In genomic region chr7:68264531-68264930, GRCm38 (mm10) we compare ENCODE assay signal across 8 mouse cellular contexts. TPM values are rescaled to one million over a fixed set of nuclear protein-coding genes. Genes with fewer than 3 reads are reported as not detected.
DNase-seq lines count a peak whose midpoint lies in the region; ATAC-seq lines count a peak whose summit lies in the region.

No protein-coding gene starts in this region.

- H3K27me3 ChIP-seq in heart, embryonic 14.5 days (ENCODE audit: control insufficient read depth, insufficient read depth, low read length): no peaks in the 10 kb centered on the region
- H3K27me3 ChIP-seq in kidney, embryonic 15.5 days: no peaks in the 10 kb centered on the region; the same call in 1 of the 2 replicates
- no peaks in the 10 kb centered on the region for H3K27me3 ChIP-seq in limb, embryonic 11.5 days (ENCODE audit: control insufficient read depth, insufficient read depth, low read length)
- H3K27me3 ChIP-seq in midbrain, embryonic 14.5 days (ENCODE audit: control insufficient read depth, insufficient read depth, low read length): peaks cover 2% of the 10 kb centered on the region; the same call in 1 of the 2 replicates

- 13% methylated on average over 14 of the region's 14 CpGs for WGBS in heart, embryonic 14.5 days
- 5% methylated on average over 14 of the region's 14 CpGs for WGBS in kidney, embryonic 15.5 days
- WGBS in limb, embryonic 11.5 days: 18% methylated on average over 14 of the region's 14 CpGs
- 14% methylated on average over 14 of the region's 14 CpGs for WGBS in midbrain, embryonic 14.5 days

- H3K9me3 ChIP-seq in heart, embryonic 14.5 days (ENCODE audit: control insufficient read depth, low read length): 0 out of 2 replicates have a peak, but pooled peaks cover 6% of the 10 kb centered on the region
- H3K9me3 ChIP-seq in kidney, embryonic 15.5 days (replicated peaks): no peaks in the 10 kb centered on the region
- no peaks in the 10 kb centered on the region for H3K9me3 ChIP-seq in limb, embryonic 11.5 days (ENCODE audit: control insufficient read depth, low read length)
- no peaks in the 10 kb centered on the region for H3K9me3 ChIP-seq in midbrain, embryonic 14.5 days (ENCODE audit: control insufficient read depth, low read length)

- H3K4me3 ChIP-seq in brown adipose tissue, adult 24 weeks (ENCODE audit: insufficient read depth, low read depth, low read length): peak overlapping the region; percentile 46
- peak overlapping the region; percentile 41 to 45 for H3K4me3 ChIP-seq in heart, embryonic 14.5 days (ENCODE audit: control insufficient read depth in 1 of 2, insufficient read depth in 1 of 2, low read depth in 1 of 2, low read length in 2 of 2)
- H3K4me3 ChIP-seq in kidney, embryonic 15.5 days (replicated peaks): peak overlapping the region; percentile 38
- H3K4me3 ChIP-seq in limb, embryonic 11.5 days (ENCODE audit: low read depth, low read length): peak overlapping the region; percentile 16; the same call in 1 of the 2 replicates
- H3K4me3 ChIP-seq in midbrain, embryonic 14.5 days (replicated peaks; ENCODE audit: low read depth, low read length): peak overlapping the region; percentile 30; the same call in 1 of the 2 replicates

- no peaks in the 10 kb centered on the region for H3K36me3 ChIP-seq in heart, embryonic 14.5 days (ENCODE audit: control insufficient read depth, insufficient read depth, low read length)
- no peaks in the 10 kb centered on the region for H3K36me3 ChIP-seq in kidney, embryonic 15.5 days
- H3K36me3 ChIP-seq in limb, embryonic 11.5 days (ENCODE audit: control insufficient read depth, insufficient read depth, low read length): no peaks in the 10 kb centered on the region
- no peaks in the 10 kb centered on the region for H3K36me3 ChIP-seq in midbrain, embryonic 14.5 days (ENCODE audit: control insufficient read depth, insufficient read depth, low read length)

- peak overlapping the region; percentile 55 for H3K9ac ChIP-seq in heart, embryonic 14.5 days (ENCODE audit: low read length)
- peak overlapping the region; percentile 35; the same call in 1 of the 2 replicates for H3K9ac ChIP-seq in kidney, embryonic 15.5 days
- no peak overlapping the region for H3K9ac ChIP-seq in limb, embryonic 11.5 days (ENCODE audit: low read length)
- 0 out of 2 replicates have a peak overlapping the region, but pooled peaks have one; percentile 31 for H3K9ac ChIP-seq in midbrain, embryonic 14.5 days (replicated peaks; ENCODE audit: low read length)

- ATAC-seq in heart, embryonic 14.5 days (ENCODE audit: insufficient number of reproducible peaks, insufficient read depth, low FRiP score, low read depth): no peak
- ATAC-seq in kidney, embryonic 15.5 days (replicated peaks; ENCODE audit: low FRiP score): peak; percentile 38; the same call in 1 of the 2 replicates
- no peak for ATAC-seq in limb, embryonic 11.5 days (ENCODE audit: insufficient number of reproducible peaks, low FRiP score, low TSS enrichment, low read depth)
- no peak for ATAC-seq in midbrain, embryonic 14.5 days (ENCODE audit: low FRiP score, low TSS enrichment)
- no peak for ATAC-seq in erythroid progenitor cell, adult 5-6 weeks (replicated peaks; ENCODE audit: low FRiP score, poor library complexity, severe bottlenecking)

- H3K4me1 ChIP-seq in brown adipose tissue, adult 24 weeks (ENCODE audit: control insufficient read depth, insufficient read depth, insufficient read length, low read length): peaks cover 7% of the 10 kb centered on the region
- H3K4me1 ChIP-seq in heart, embryonic 14.5 days (ENCODE audit: control insufficient read depth in 2 of 2, insufficient read depth in 2 of 2, low read length in 2 of 2): peaks cover 14 to 16% of the 10 kb centered on the region in 2 experiments
- peaks cover 47% of the 10 kb centered on the region for H3K4me1 ChIP-seq in kidney, embryonic 15.5 days
- H3K4me1 ChIP-seq in limb, embryonic 11.5 days (ENCODE audit: control insufficient read depth, insufficient read depth, low read length): peaks cover 29% of the 10 kb centered on the region
- H3K4me1 ChIP-seq in midbrain, embryonic 14.5 days (ENCODE audit: control insufficient read depth, insufficient read depth, low read length): peaks cover 11% of the 10 kb centered on the region; the same call in 1 of the 2 replicates

- peak overlapping the region; percentile 67 for H3K4me2 ChIP-seq in heart, embryonic 14.5 days (ENCODE audit: low read length)
- peak overlapping the region; percentile 71 for H3K4me2 ChIP-seq in kidney, embryonic 15.5 days
- H3K4me2 ChIP-seq in limb, embryonic 11.5 days (ENCODE audit: low read depth, severe bottlenecking): peak overlapping the region; percentile 52
- H3K4me2 ChIP-seq in midbrain, embryonic 14.5 days (ENCODE audit: low read length): peak overlapping the region; percentile 58

- DNase-seq in ES-CJ7 (ENCODE audit: low read depth, low spot score): peak; percentile 13
- DNase-seq in limb, embryonic 11.5 days (ENCODE audit: low spot score): no peak
- DNase-seq in midbrain, embryonic 14.5 days: peak; percentile 50
- peak; percentile 79 for DNase-seq in telencephalon, adult 2 months (ENCODE audit: low read depth, low spot score)

- H3K27ac ChIP-seq in brown adipose tissue, adult 24 weeks (replicated peaks; ENCODE audit: low read depth, low read length): no peak overlapping the region
- H3K27ac ChIP-seq in heart, embryonic 14.5 days (replicated peaks in 1 of 2; ENCODE audit: control insufficient read depth in 1 of 2, insufficient read depth in 1 of 2, low read depth in 2 of 2, low read length in 2 of 2): no peak overlapping the region
- peak overlapping the region; percentile 46 for H3K27ac ChIP-seq in kidney, embryonic 15.5 days
- H3K27ac ChIP-seq in limb, embryonic 11.5 days (replicated peaks; ENCODE audit: low read depth, low read length): no peak overlapping the region
- no peak overlapping the region for H3K27ac ChIP-seq in midbrain, embryonic 14.5 days (replicated peaks; ENCODE audit: low read depth, low read length)

RNA-seq across cellular contexts. Expression of gene Pgpep1l, which starts 0.5 kb away (rescaled TPM):
- polyA plus RNA-seq in brown adipose tissue, adult 24 weeks (2012; ENCODE audit: insufficient read depth, insufficient read length, missing spikeins): not detected in 2 replicates
- polyA plus RNA-seq in heart, embryonic 14.5 days (2014; fragmentation: Nextera tagmentation; extraction: Ambion mirVana): 0.42 TPM in 2 replicates
- 0.17 TPM in 1 of 2 replicates, not detected in the other for polyA plus RNA-seq in kidney, embryonic 15.5 days (2015; fragmentation: Nextera tagmentation; extraction: Ambion mirVana)
- not detected in 2 replicates for polyA plus RNA-seq in limb, embryonic 11.5 days (2014; fragmentation: Nextera tagmentation; extraction: Ambion mirVana)
- polyA plus RNA-seq in midbrain, embryonic 14.5 days (2014; fragmentation: Nextera tagmentation; extraction: Ambion mirVana): not detected in 2 replicates
- not detected in 2 replicates for total RNA-seq in erythroid progenitor cell, adult 5-6 weeks (2015; ENCODE audit: low replicate concordance)
- total RNA-seq in erythroid progenitor cell, adult 5-6 weeks (2017; ENCODE audit: low replicate concordance): not detected in 2 replicates

RNA-seq across cellular contexts. Expression of gene Fam169b, which starts 9.1 kb away (rescaled TPM):
- not detected in 2 replicates for polyA plus RNA-seq in brown adipose tissue, adult 24 weeks (2012; ENCODE audit: insufficient read depth, insufficient read length, missing spikeins)
- polyA plus RNA-seq in heart, embryonic 14.5 days (2014; fragmentation: Nextera tagmentation; extraction: Ambion mirVana): 0.05 and 0.57 TPM in 2 replicates
- 1.0 and 1.1 TPM in 2 replicates for polyA plus RNA-seq in kidney, embryonic 15.5 days (2015; fragmentation: Nextera tagmentation; extraction: Ambion mirVana)
- 1.5 and 2.0 TPM in 2 replicates for polyA plus RNA-seq in limb, embryonic 11.5 days (2014; fragmentation: Nextera tagmentation; extraction: Ambion mirVana)
- polyA plus RNA-seq in midbrain, embryonic 14.5 days (2014; fragmentation: Nextera tagmentation; extraction: Ambion mirVana): 0.08 TPM in 1 of 2 replicates, not detected in the other
- total RNA-seq in erythroid progenitor cell, adult 5-6 weeks (2015; ENCODE audit: low replicate concordance): 2.2 and 2.5 TPM in 2 replicates
- total RNA-seq in erythroid progenitor cell, adult 5-6 weeks (2017; ENCODE audit: low replicate concordance): 0.51 and 3.0 TPM in 2 replicates
